Mouse (Mus musculus) kidney, postnatal 0 days (tissue): ENCODE measurements at regions not wholly inside any gene's neighbourhood (a gene's known extent, or its start where the extent isn't known, plus 50 kb on each side); places are given as distances from the start of the nearest gene placed in this dataset.
A peak's percentile ranks its signal among the peaks of the same experiment; 100 is the strongest.

ENCODE experiments used
- ATAC-seq: fragments of 200-750 bp; cut with Nextera tagmentation; replicated peaks from 2 replicates; pipeline ENCODE4 v1.8.0; 2017; ENCODE audit warnings: low read depth, moderate number of reproducible peaks, moderate TSS enrichment, moderate library complexity; ENCODE audit not compliant: low FRiP score
- DNase-seq: peaks from one replicate; pipeline ENCODE4 v3.0.0-alpha.2; 2016; ENCODE audit warnings: low spot score
- H3K27ac ChIP-seq: fragments of 300-500 bp; sonication (generic); 2 replicates; pipeline ENCODE4 v1.5.1; 2014; ENCODE audit warnings: mild to moderate bottlenecking
- H3K27me3 ChIP-seq: fragments of 300-500 bp; sonication (generic); 2 replicates; pipeline ENCODE4 v1.6.1; 2014; ENCODE audit warnings: low read length, mixed read lengths; ENCODE audit not compliant: insufficient read depth
- H3K36me3 ChIP-seq: fragments of 300-500 bp; sonication (generic); 2 replicates; pipeline ENCODE4 v1.6.1; 2014; ENCODE audit warnings: low read length, mixed read lengths; ENCODE audit not compliant: insufficient read depth
- H3K4me1 ChIP-seq: fragments of 300-500 bp; sonication (generic); replicated peaks from 2 replicates; pipeline ENCODE4 v1.6.1; 2014; ENCODE audit warnings: antibody characterized with exemption, low read length, mixed read lengths; ENCODE audit not compliant: insufficient read depth
- H3K4me2 ChIP-seq: fragments of 300-500 bp; sonication (generic); 2 replicates; pipeline ENCODE4 v1.6.1; 2014; ENCODE audit warnings: mild to moderate bottlenecking, low read length, moderate library complexity, mixed read lengths
- H3K4me3 ChIP-seq: fragments of 300-500 bp; sonication (generic); replicated peaks from 2 replicates; pipeline ENCODE4 v1.5.1; 2014; ENCODE audit warnings: low read depth, low read length
- H3K9ac ChIP-seq: fragments of 300-500 bp; sonication (generic); 2 replicates; pipeline ENCODE4 v1.6.1; 2014; ENCODE audit warnings: low read depth, low read length
- H3K9me3 ChIP-seq: fragments of 300-500 bp; sonication (generic); replicated peaks from 2 replicates; pipeline ENCODE4 v1.6.1; 2016; ENCODE audit warnings: low read length, inconsistent platforms, mixed read lengths
- CTCF ChIP-seq: IDR thresholded peaks from 2 replicates; pipeline ENCODE4 v1.5.1; 2016; ENCODE audit warnings: antibody characterized with exemption, low read depth, mild to moderate bottlenecking, moderate library complexity
- WGBS: fragments of 180-500 bp; shearing (Covaris S2); extraction: QIAGEN DNeasy Blood & Tissue Kit; methylation state at CpG from one replicate; pipeline ENCODE4 v1.1.7; 2014; 5-methylcytosine and 5-hydroxymethylcytosine counted together

GRCm38 (mm10) chr8:103391359-103391758 lies 605.9 kb upstream of the Cdh11 start:
- no peak overlapping the region for H3K4me2 ChIP-seq
- H3K4me1 ChIP-seq, result no peaks in the 10 kb centered on the region
- no peaks in the 10 kb centered on the region for H3K27me3 ChIP-seq
- no peak overlapping the region for H3K27ac ChIP-seq
- no peaks in the 10 kb centered on the region for H3K9me3 ChIP-seq
- WGBS, result 90% methylated on average over 6 of the region's 6 CpGs
- no peak for TF ChIP-seq CTCF
- ATAC-seq (no peak), DNase-seq (no peak)
- H3K36me3 ChIP-seq, result no peaks in the 10 kb centered on the region
- H3K4me3 ChIP-seq, result no peak overlapping the region
- no peak overlapping the region for H3K9ac ChIP-seq

GRCm38 (mm10) chr8:103395316-103395715 lies 609.9 kb upstream of the Cdh11 start:
- no peak overlapping the region for H3K4me3 ChIP-seq
- no peak for ATAC-seq

GRCm38 (mm10) chr8:103398179-103398578 lies 612.7 kb upstream of the Cdh11 start:
- ATAC-seq (no peak), DNase-seq (no peak)
- no peak overlapping the region for H3K4me2 ChIP-seq
- H3K4me1 ChIP-seq, result no peaks in the 10 kb centered on the region
- WGBS, result 89% methylated on average over 3 of the region's 3 CpGs
- no peak overlapping the region for H3K27ac ChIP-seq
- TF ChIP-seq CTCF, result no peak
- no peaks in the 10 kb centered on the region for H3K27me3 ChIP-seq
- H3K9me3 ChIP-seq, result no peaks in the 10 kb centered on the region
- H3K9ac ChIP-seq, result no peak overlapping the region
- H3K4me3 ChIP-seq, result no peak overlapping the region
- no peaks in the 10 kb centered on the region for H3K36me3 ChIP-seq

More at GRCm38 (mm10) chr8:103395316-103395715, 609.9 kb upstream of the Cdh11 start:
- TF ChIP-seq CTCF, result no peak
- no peak overlapping the region for H3K27ac ChIP-seq
- H3K27me3 ChIP-seq, result no peaks in the 10 kb centered on the region
- no peaks in the 10 kb centered on the region for H3K4me1 ChIP-seq
- no peak overlapping the region for H3K9ac ChIP-seq
- no peaks in the 10 kb centered on the region for H3K36me3 ChIP-seq
- H3K9me3 ChIP-seq, result no peaks in the 10 kb centered on the region
- no peak for DNase-seq
- 14% methylated on average over 4 of the region's 4 CpGs for WGBS
- no peak overlapping the region for H3K4me2 ChIP-seq

- DNase-seq (no peak), ATAC-seq (no peak)
- H3K27ac ChIP-seq, result no peak overlapping the region
- no peaks in the 10 kb centered on the region for H3K36me3 ChIP-seq
- no peaks in the 10 kb centered on the region for H3K27me3 ChIP-seq
- no peak overlapping the region for H3K9ac ChIP-seq
- no peak overlapping the region for H3K4me2 ChIP-seq
- H3K9me3 ChIP-seq, result no peaks in the 10 kb centered on the region
- no peak for TF ChIP-seq CTCF
- no peaks in the 10 kb centered on the region for H3K4me1 ChIP-seq
- 91% methylated on average over 3 of the region's 3 CpGs for WGBS
- H3K4me3 ChIP-seq, result no peak overlapping the region
Observed at GRCm38 (mm10) chr8:103399466-103399865, 614.0 kb upstream of the Cdh11 start.

GRCm38 (mm10) chr8:103400143-103400542 lies 614.7 kb upstream of the Cdh11 start:
- DNase-seq, result no peak
- H3K4me1 ChIP-seq, result no peaks in the 10 kb centered on the region
- H3K9me3 ChIP-seq, result no peaks in the 10 kb centered on the region
- H3K27ac ChIP-seq, result no peak overlapping the region
- no peak for ATAC-seq
- H3K4me3 ChIP-seq, result no peak overlapping the region
- no peak for TF ChIP-seq CTCF
- WGBS, result 71% methylated on average over 1 of the region's 1 CpGs
- H3K4me2 ChIP-seq, result no peak overlapping the region
- no peaks in the 10 kb centered on the region for H3K36me3 ChIP-seq
- H3K9ac ChIP-seq, result no peak overlapping the region
- no peaks in the 10 kb centered on the region for H3K27me3 ChIP-seq

GRCm38 (mm10) chr8:103402731-103403130 lies 617.3 kb upstream of the Cdh11 start:
- no peak overlapping the region for H3K4me2 ChIP-seq
- H3K9me3 ChIP-seq, result no peaks in the 10 kb centered on the region
- DNase-seq (no peak), ATAC-seq (no peak)
- H3K9ac ChIP-seq, result no peak overlapping the region
- H3K4me1 ChIP-seq, result no peaks in the 10 kb centered on the region
- no peak overlapping the region for H3K4me3 ChIP-seq
- no peak for TF ChIP-seq CTCF
- H3K27ac ChIP-seq, result no peak overlapping the region
- H3K27me3 ChIP-seq, result no peaks in the 10 kb centered on the region
- WGBS, result 66% methylated on average over 3 of the region's 3 CpGs
- no peaks in the 10 kb centered on the region for H3K36me3 ChIP-seq

- Histone ChIP-seq H3K4me2 (no peak overlapping the region), H3K36me3 (no peaks in the 10 kb centered on the region), H3K27me3 (no peaks in the 10 kb centered on the region), H3K4me1 (no peaks in the 10 kb centered on the region), H3K4me3 (no peak overlapping the region), H3K9me3 (no peaks in the 10 kb centered on the region), H3K27ac (no peak overlapping the region), H3K9ac (no peak overlapping the region)
- 87% methylated on average over 4 of the region's 4 CpGs for WGBS
- TF ChIP-seq CTCF, result peak; percentile 24; the same call in 1 of the 2 replicates
- DNase-seq (no peak), ATAC-seq (no peak)
Observed at GRCm38 (mm10) chr8:103403826-103404225, 618.4 kb upstream of the Cdh11 start.
